Mouse (Mus musculus): ENCODE measurements around the gene Atoh1.

The Atoh1 gene

GRCm38 (mm10) chr6:64728499-64729198 lies at the start of gene Atoh1:
TSS of gene Atoh1 (plus strand) at chr6:64729125.
- peak; percentile 84 for DNase-seq

GRCm38 (mm10) chr6:64683974-64684373 lies 45.0 kb upstream of the Atoh1 start:
- DNase-seq: peak; percentile 67

GRCm38 (mm10) chr6:64684973-64685372 lies 44.0 kb upstream of the Atoh1 start:
- DNase-seq: peak; percentile 67

GRCm38 (mm10) chr6:64688181-64688944 lies 40.6 kb upstream of the Atoh1 start:
- DNase-seq: peak; percentile 61

DNA sequence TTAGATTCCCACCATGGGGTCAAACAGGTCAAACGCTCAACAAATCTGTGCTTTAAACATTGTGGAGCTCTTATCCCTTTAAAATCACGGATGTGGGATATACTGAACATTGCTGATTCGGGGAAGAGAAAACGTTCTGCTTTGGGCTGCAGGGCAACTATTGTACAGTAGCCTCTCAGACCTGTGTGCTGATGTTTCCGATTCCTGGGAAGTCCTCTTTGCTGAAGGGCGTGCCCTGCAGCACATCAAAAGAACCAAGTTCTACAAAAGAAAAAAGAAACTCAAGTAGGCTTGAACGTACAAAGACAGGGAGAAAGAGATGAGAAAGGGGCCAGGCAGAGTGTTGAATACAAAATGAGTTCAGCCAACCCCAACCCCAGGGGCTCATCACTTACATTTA lies 34.2 kb upstream of the Atoh1 start:
- DNase-seq: no peak

GRCm38 (mm10) chr6:64703659-64704058 lies 25.3 kb upstream of the Atoh1 start:
- DNase-seq: no peak

DNA sequence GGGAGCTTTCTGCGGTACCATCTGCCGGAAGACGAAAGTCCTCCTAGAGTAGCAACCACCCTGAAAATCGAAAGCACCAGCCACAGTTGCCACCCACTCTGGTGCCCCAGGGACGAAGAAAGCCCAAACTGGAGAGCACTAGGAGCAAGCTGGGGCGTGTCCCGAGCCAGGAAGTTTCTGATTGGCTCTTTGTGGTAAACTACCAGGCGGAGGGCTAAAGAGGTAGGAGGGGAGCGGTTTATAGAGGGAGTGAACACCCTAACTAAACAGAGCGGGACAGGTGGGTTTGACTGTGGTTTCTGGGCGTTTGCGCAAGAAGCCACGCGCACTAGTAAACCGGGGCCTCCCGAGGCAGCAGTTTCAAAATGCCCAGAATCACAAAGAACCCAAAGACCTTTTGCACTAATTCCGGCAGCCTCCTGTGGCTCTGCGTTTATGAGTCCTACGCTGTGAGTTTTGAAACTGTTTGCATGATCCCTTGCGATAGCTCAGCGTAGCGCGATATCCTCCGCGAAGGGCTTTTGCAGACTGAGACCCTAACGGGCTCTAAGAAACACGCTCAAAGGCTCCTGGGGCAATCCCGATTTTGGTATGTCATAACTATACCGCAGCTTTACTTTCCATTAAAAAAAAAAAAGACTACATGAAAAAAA lies 1.0 kb upstream of the Atoh1 start:
- DNase-seq: peak; percentile 51

- peak; percentile 46 for DNase-seq
These were observed 496 bp downstream of the Atoh1 start for GRCm38 (mm10) chr6:64729231-64730011.

DNA sequence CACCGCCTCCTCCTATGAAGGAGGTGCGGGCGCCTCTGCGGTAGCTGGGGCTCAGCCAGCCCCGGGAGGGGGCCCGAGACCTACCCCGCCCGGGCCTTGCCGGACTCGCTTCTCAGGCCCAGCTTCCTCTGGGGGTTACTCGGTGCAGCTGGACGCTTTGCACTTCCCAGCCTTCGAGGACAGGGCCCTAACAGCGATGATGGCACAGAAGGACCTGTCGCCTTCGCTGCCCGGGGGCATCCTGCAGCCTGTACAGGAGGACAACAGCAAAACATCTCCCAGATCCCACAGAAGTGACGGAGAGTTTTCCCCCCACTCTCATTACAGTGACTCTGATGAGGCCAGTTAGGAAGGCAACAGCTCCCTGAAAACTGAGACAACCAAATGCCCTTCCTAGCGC lies 1.1 kb downstream of the Atoh1 start:
- DNase-seq: peak; percentile 33

DNA sequence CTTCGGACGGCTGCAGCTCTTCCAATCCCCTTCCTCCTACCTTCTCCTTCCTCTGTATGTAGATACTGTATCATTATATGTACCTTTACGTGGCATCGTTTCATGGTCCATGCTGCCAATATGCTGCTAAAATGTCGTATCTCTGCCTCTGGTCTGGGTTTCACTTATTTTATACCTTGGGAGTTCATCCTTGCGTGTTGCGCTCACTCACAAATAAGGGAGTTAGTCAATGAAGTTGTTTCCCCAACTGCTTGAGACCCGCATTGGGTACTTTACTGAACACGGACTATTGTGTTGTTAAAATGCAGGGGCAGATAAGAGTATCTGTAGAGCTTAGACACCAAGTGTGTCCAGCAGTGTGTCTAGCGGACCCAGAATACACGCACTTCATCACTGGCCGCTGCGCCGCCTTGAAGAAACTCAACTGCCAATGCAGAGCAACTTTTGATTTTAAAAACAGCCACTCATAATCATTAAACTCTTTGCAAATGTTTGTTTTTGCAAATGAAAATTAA lies 1.6 kb downstream of the Atoh1 start:
- DNase-seq: peak; percentile 27

- peak; percentile 4 for DNase-seq
These were observed 2.2 kb downstream of the Atoh1 start for GRCm38 (mm10) chr6:64731126-64731525.

DNA sequence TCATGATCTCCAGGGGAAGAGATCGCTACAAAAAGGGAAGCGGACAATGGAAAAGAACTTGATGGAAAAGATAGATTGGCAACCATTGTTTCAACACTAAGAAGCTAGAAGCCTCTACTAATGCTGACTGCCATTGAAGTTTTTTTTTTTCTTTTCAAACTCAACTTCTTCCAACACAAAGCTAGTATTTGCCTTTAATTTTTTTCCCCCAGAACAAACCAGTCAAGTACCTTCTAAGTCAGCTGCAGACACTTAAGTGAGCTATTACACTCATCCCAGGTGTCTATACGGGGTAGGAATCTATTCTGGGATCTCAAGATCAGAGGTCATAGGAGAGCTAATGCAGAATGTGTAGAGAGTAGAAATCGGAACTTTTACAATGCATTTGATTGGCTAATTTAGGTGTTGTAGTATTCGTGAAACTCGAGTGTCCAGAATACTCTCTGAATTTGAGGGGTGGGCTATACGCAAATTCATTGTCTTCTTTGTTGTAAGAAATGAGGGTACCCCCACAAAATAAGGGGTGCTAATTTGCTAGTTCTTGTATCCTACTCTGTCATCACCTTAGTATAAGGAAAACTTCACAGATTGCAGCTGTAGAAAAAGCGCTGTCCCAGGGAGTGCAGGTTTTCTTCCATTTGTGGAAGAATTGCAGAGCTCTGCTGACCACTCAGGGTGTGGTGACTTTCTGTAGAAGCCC lies 2.8 kb downstream of the Atoh1 start:
- DNase-seq: peak; percentile 12

GRCm38 (mm10) chr6:64733311-64733710 lies 4.4 kb downstream of the Atoh1 start:
- DNase-seq: peak; percentile 7

DNA sequence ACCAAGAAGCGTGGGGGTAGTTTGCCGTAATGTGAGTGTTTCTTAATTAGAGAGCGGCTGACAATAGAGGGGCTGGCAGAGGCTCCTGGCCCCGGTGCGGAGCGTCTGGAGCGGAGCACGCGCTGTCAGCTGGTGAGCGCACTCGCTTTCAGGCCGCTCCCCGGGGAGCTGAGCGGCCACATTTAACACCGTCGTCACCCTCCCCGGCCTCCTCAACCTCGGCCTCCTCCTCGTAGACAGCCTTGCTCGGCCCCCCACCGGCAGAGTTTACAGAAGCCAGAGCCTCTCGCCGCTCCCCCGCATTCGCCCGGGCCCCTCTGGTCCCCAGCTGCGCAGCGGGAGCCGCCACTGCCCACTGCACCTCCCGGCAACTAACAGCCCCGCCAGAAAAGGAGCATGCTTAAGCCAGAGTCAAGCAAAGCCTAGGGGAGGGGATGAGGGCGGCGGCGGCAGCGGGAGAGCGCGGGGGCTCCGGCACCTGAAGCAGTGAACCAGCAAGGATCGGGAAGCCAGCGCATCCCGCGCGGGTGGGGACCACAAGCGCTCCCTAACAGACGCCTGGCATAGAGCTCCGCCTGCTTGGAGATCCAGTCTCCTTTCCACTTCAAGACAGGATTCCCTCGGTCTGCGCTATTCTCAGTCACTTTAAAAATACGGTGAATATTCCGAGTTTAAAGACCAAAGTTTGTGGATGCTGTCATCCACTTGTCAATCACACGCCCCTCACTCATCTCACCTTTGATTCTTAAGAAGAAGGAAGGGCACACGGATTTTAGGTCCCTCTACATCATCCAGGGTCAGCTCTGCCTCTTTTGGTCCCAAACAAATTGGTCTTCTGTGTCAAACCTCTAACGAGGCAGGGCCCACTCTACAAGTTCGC lies 5.8 kb downstream of the Atoh1 start:
- peak; percentile 66 for DNase-seq

- DNase-seq: no peak
These were observed 7.4 kb downstream of the Atoh1 start for GRCm38 (mm10) chr6:64736317-64736716.

GRCm38 (mm10) chr6:64742915-64743489 lies 14.1 kb downstream of the Atoh1 start:
- DNase-seq: no peak

DNA sequence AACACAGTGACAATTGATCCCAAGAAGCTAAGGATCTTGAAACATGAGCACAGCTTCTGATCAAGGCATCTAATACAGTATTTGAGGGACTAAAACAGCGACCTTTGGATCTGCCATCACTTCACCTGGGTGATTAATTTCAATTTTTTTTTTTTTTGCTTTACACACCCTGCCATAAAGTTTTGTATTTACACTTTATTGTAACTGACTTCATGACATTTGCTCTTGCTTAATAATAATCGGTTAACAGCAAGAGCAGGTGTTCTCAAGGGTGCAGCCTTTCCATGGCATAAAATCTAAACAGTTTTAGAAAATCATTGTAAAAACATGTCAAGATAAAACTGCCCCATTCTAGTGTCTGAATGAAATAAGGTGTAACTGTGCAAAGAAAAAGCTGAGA lies 25.6 kb downstream of the Atoh1 start:
- DNase-seq: no peak

DNA sequence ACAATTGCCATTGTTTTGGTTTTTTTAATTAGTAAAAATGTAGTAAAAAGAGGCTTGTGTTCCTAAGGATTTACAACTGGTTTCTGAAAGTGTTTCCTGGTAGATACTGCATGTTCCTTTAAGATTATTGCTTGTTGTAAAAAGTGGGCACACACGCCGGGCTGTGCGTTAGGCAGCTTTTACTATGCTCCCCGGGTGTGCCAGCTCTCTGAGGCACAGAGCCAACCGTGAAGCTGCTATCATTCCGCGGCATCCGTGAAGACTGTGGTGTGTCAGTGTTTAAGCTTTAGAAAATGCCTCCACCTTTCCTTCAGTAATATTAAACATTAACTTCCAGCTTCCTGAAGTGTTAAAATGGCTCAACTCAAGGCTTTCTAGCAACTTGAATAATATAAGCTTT lies 35.0 kb downstream of the Atoh1 start:
- DNase-seq: no peak

GRCm38 (mm10) chr6:64773430-64773829 lies 44.5 kb downstream of the Atoh1 start:
- peak; percentile 41 for DNase-seq
